Mouse (Mus musculus) 3134 (cell line): ENCODE measurements around the gene Rab26.

Experiments used
- DNase-seq: peaks from one replicate; pipeline ENCODE4 v3.0.0-alpha.2; 2011; ENCODE audit warnings: low spot score; ENCODE audit not compliant: insufficient read length; ENCODE audit errors: extremely low read depth

Gene Rab26

GRCm38 (mm10) chr17:24513609-24514008 is 20.4 kb downstream of the Rab26 start:
- DNase-seq: no peak

GRCm38 (mm10) chr17:24507806-24508460 is 26.1 kb downstream of the Rab26 start:
- DNase-seq: no peak

GRCm38 (mm10) chr17:24507129-24507664 is 26.8 kb downstream of the Rab26 start:
- DNase-seq: no peak

- no peak for DNase-seq
These were observed 27.5 kb downstream of the Rab26 start for GRCm38 (mm10) chr17:24506332-24507070.

GRCm38 (mm10) chr17:24505286-24505955 is 28.6 kb downstream of the Rab26 start:
- DNase-seq: no peak

- DNase-seq: no peak
These were observed 29.9 kb downstream of the Rab26 start for GRCm38 (mm10) chr17:24504085-24504484.

- DNase-seq: no peak
These were observed 31.8 kb downstream of the Rab26 start for GRCm38 (mm10) chr17:24502208-24502607.

GRCm38 (mm10) chr17:24496026-24496425 is 38.0 kb downstream of the Rab26 start:
- no peak for DNase-seq

GRCm38 (mm10) chr17:24495443-24495842 is 38.6 kb downstream of the Rab26 start:
- no peak for DNase-seq

GRCm38 (mm10) chr17:24494627-24495335 is 39.2 kb downstream of the Rab26 start:
- DNase-seq: no peak

- DNase-seq: no peak
These were observed 43.6 kb downstream of the Rab26 start for GRCm38 (mm10) chr17:24490399-24490798.

- no peak for DNase-seq
These were observed 44.6 kb downstream of the Rab26 start for GRCm38 (mm10) chr17:24489265-24490030.

- no peak for DNase-seq
These were observed 45.2 kb downstream of the Rab26 start for GRCm38 (mm10) chr17:24488662-24489264.

GRCm38 (mm10) chr17:24488186-24488661 is 45.8 kb downstream of the Rab26 start, which contains the start of gene Caskin1:
Gene Caskin1, plus strand, starts transcription at chr17:24488601.
- no peak for DNase-seq

GRCm38 (mm10) chr17:24485090-24485860 is 48.7 kb downstream of the Rab26 start:
- DNase-seq: no peak

- no peak for DNase-seq
These were observed 50.5 kb downstream of the Rab26 start for GRCm38 (mm10) chr17:24483495-24483894.

- no peak for DNase-seq
These were observed 52.8 kb downstream of the Rab26 start for GRCm38 (mm10) chr17:24481027-24481815.
